Mouse (Mus musculus) liver, embryonic 16.5 days (tissue): ENCODE measurements at regions not wholly inside any gene's neighbourhood (a gene's known extent, or its start where the extent isn't known, plus 50 kb on each side); places are given as distances from the start of the nearest gene placed in this dataset.

Experiments used
- ATAC-seq: fragments of 200-750 bp; cut with Nextera tagmentation; 2 replicates; pipeline ENCODE4 v1.8.0; 2017; ENCODE audit warnings: low read depth, mild to moderate bottlenecking, moderate number of reproducible peaks, moderate library complexity
- H3K27ac ChIP-seq: fragments of 300-500 bp; sonication (generic); 2 replicates; pipeline ENCODE4 v1.5.1; 2014; ENCODE audit warnings: mild to moderate bottlenecking, low read length
- H3K27me3 ChIP-seq: fragments of 300-500 bp; sonication (generic); 2 replicates; pipeline ENCODE4 v1.6.1; 2014; ENCODE audit warnings: low read depth, low read length, mixed read lengths; ENCODE audit not compliant: control insufficient read depth, insufficient read depth
- H3K36me3 ChIP-seq: fragments of 300-500 bp; sonication (generic); 2 replicates; pipeline ENCODE4 v1.6.1; 2014; ENCODE audit warnings: mild to moderate bottlenecking; ENCODE audit not compliant: control insufficient read depth, insufficient read depth
- H3K4me1 ChIP-seq: fragments of 300-500 bp; sonication (generic); 2 replicates; pipeline ENCODE4 v1.6.1; 2014; ENCODE audit warnings: low read depth, low read length, mixed read lengths; ENCODE audit not compliant: control insufficient read depth
- H3K4me2 ChIP-seq: fragments of 300-500 bp; sonication (generic); 2 replicates; pipeline ENCODE4 v1.6.1; 2014; ENCODE audit warnings: low read depth, low read length, mixed read lengths
- H3K4me3 ChIP-seq: fragments of 300-500 bp; sonication (generic); 2 replicates; pipeline ENCODE4 v1.5.1; 2014; ENCODE audit warnings: low read depth, mild to moderate bottlenecking, low read length
- H3K9ac ChIP-seq: fragments of 300-500 bp; sonication (generic); 2 replicates; pipeline ENCODE4 v1.6.1; 2014; ENCODE audit warnings: low read depth, low read length
- H3K9me3 ChIP-seq: fragments of 300-500 bp; sonication (generic); replicated peaks from 2 replicates; pipeline ENCODE4 v1.6.1; 2016; ENCODE audit warnings: low read length; ENCODE audit not compliant: control insufficient read depth
- WGBS: fragments of 180-500 bp; shearing (Covaris S2); extraction: QIAGEN DNeasy Blood & Tissue Kit; methylation state at CpG from one replicate; pipeline ENCODE4 v1.1.7; 2014; ENCODE audit not compliant: insufficient replicate concordance; 5-methylcytosine and 5-hydroxymethylcytosine counted together

DNA sequence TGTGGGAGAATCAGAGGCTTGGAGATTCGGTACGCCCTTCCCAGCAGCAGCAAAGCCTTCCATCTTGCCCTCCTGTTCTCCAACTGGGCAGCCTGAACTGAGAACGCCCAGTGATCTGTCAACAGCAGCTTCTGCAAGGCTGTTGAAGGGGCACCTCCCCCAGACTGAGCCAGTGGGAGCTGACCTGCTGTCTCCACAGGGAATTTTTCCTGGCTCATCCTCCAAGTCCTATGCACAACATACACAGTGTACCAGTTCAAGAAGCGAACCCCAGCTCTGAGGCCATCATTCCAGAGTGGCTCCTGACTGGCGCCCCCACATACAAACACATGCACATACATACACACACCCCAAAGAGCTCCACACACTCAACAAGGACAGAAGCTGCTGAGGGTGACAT is 126.0 kb upstream of the Far2 start:
- Histone ChIP-seq H3K4me3 (no peak overlapping the region), H3K36me3 (no peaks in the 10 kb centered on the region), H3K4me2 (no peak overlapping the region), H3K9me3 (no peaks in the 10 kb centered on the region), H3K27ac (no peak overlapping the region), H3K9ac (no peak overlapping the region), H3K27me3 (no peaks in the 10 kb centered on the region), H3K4me1 (no peaks in the 10 kb centered on the region)
- ATAC-seq = no peak
- WGBS = 54% methylated on average over 5 of the region's 5 CpGs

GRCm38 (mm10) chr6:147922506-147922905 is 124.6 kb upstream of the Far2 start:
- no peaks in the 10 kb centered on the region for H3K36me3 ChIP-seq
- no peaks in the 10 kb centered on the region for H3K4me1 ChIP-seq
- 48% methylated on average over 5 of the region's 5 CpGs for WGBS
- no peaks in the 10 kb centered on the region for H3K9me3 ChIP-seq
- H3K4me2 ChIP-seq = no peak overlapping the region
- ATAC-seq = no peak
- no peak overlapping the region for H3K27ac ChIP-seq
- no peak overlapping the region for H3K4me3 ChIP-seq
- H3K27me3 ChIP-seq = no peaks in the 10 kb centered on the region
- H3K9ac ChIP-seq = no peak overlapping the region

DNA sequence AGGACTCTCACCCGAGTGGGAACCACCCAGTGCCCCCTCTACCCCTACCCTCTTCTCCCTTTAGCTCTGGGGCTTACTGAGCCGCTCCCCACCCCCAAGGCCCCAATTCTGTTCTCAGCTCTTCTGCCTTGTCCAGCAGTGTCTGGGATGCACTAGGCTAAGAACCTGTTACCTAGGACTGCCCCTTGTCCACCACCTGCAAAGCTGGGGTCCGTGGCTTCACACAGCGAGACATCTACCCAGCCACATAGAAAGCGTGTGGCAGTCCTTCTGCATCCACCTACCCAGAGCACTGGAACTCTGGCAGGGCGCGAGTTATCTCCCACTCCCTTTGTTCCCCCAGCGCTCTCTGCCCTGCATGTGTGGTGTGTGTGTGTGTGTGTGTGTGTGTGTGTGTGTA is 123.8 kb upstream of the Far2 start:
- no peak overlapping the region for H3K4me2 ChIP-seq
- no peak overlapping the region for H3K9ac ChIP-seq
- H3K9me3 ChIP-seq = no peaks in the 10 kb centered on the region
- no peaks in the 10 kb centered on the region for H3K27me3 ChIP-seq
- 67% methylated on average over 8 of the region's 8 CpGs for WGBS
- no peak overlapping the region for H3K27ac ChIP-seq
- no peak overlapping the region for H3K4me3 ChIP-seq
- no peaks in the 10 kb centered on the region for H3K4me1 ChIP-seq
- no peak for ATAC-seq
- no peaks in the 10 kb centered on the region for H3K36me3 ChIP-seq

DNA sequence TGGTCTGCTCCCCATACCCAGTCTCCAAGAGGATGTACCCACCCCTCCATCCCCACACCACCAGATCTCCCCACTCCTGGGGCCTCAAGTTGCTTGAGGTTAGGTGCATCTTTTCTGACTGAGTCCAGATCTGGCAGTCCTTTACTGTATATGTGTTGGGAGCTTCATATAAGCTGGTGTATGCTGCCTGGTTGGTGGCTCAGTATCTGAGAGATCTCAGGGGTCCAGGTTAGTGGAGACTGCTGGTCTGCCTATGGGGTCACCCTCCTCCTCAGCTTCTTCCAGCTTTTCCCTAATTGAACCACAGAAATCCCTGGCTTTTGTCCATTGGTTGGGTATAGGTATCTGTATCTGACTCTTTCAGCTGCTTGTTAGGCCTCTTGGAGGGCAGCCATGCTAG is 118.1 kb upstream of the Far2 start:
- Histone ChIP-seq H3K36me3 (no peaks in the 10 kb centered on the region), H3K27ac (no peak overlapping the region), H3K4me2 (no peak overlapping the region), H3K9me3 (no peaks in the 10 kb centered on the region), H3K4me1 (no peaks in the 10 kb centered on the region), H3K4me3 (no peak overlapping the region), H3K27me3 (no peaks in the 10 kb centered on the region), H3K9ac (no peak overlapping the region)
- ATAC-seq = no peak

DNA sequence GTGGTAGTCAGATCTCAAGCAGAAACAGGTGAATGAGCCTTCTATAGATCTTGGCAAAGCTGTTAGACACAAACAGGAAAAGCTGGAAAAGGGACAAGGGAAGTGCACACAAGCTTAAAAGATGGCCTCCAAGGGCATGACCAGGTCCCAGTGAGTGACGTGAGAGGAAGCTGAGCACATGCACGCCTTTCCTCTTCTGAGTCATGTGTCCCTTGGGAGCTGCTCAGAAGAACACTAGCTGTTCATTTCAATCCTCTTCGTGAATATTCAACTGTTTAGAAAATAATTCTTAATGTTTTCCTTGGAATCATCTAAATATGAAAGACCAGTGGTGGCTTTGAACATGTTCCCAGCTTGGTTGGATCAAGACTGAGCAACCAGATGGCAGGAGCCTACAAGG is 103.0 kb upstream of the Far2 start:
- 36% methylated on average over 3 of the region's 3 CpGs for WGBS
- H3K36me3 ChIP-seq = no peaks in the 10 kb centered on the region
- H3K27ac ChIP-seq = no peak overlapping the region
- no peaks in the 10 kb centered on the region for H3K9me3 ChIP-seq
- no peaks in the 10 kb centered on the region for H3K27me3 ChIP-seq
- no peak for ATAC-seq
- H3K4me3 ChIP-seq = no peak overlapping the region
- H3K4me2 ChIP-seq = no peak overlapping the region
- no peaks in the 10 kb centered on the region for H3K4me1 ChIP-seq
- no peak overlapping the region for H3K9ac ChIP-seq

- Histone ChIP-seq H3K27ac (no peak overlapping the region), H3K4me1 (no peaks in the 10 kb centered on the region), H3K36me3 (no peaks in the 10 kb centered on the region), H3K4me3 (no peak overlapping the region), H3K4me2 (no peak overlapping the region), H3K9me3 (no peaks in the 10 kb centered on the region), H3K9ac (no peak overlapping the region), H3K27me3 (no peaks in the 10 kb centered on the region)
- WGBS = 58% methylated on average over 4 of the region's 4 CpGs
- no peak for ATAC-seq
Measured at GRCm38 (mm10) chr6:147944940-147945676, 102.0 kb upstream of the Far2 start.

DNA sequence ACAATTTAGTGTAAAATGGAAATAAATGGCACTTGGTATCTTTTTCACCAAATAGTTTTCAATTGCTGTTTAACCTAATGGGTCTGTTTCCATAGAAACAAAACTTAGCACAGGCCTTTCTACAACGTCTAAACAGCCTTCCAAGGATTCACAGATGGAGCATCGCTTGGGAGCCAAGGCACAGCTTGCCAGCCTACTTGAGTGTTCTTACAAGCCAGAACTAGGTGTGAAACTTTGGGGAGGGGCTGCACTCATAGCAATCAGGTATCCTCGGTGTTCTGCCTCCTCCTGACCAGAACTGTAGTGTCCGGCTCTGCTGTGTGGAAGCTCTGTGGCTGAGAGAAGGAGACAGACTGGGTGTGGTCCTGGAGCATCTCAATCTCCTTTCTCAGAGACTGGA is 99.1 kb upstream of the Far2 start:
- H3K4me3 ChIP-seq = no peak overlapping the region
- no peak for ATAC-seq
- no peaks in the 10 kb centered on the region for H3K27me3 ChIP-seq
- no peaks in the 10 kb centered on the region for H3K9me3 ChIP-seq
- H3K4me2 ChIP-seq = no peak overlapping the region
- no peak overlapping the region for H3K27ac ChIP-seq
- H3K36me3 ChIP-seq = no peaks in the 10 kb centered on the region
- no peaks in the 10 kb centered on the region for H3K4me1 ChIP-seq
- 62% methylated on average over 4 of the region's 4 CpGs for WGBS
- H3K9ac ChIP-seq = no peak overlapping the region

GRCm38 (mm10) chr6:147951642-147952041 is 95.4 kb upstream of the Far2 start:
- no peak overlapping the region for H3K4me2 ChIP-seq
- no peaks in the 10 kb centered on the region for H3K27me3 ChIP-seq
- no peak overlapping the region for H3K27ac ChIP-seq
- H3K36me3 ChIP-seq = no peaks in the 10 kb centered on the region
- ATAC-seq = no peak
- H3K9ac ChIP-seq = no peak overlapping the region
- no peaks in the 10 kb centered on the region; the same call in 1 of the 2 replicates for H3K4me1 ChIP-seq
- no peaks in the 10 kb centered on the region for H3K9me3 ChIP-seq
- H3K4me3 ChIP-seq = no peak overlapping the region

GRCm38 (mm10) chr6:147953058-147953679 is 93.9 kb upstream of the Far2 start:
- Histone ChIP-seq H3K9me3 (no peaks in the 10 kb centered on the region), H3K4me1 (no peaks in the 10 kb centered on the region; the same call in 1 of the 2 replicates), H3K36me3 (no peaks in the 10 kb centered on the region), H3K27me3 (no peaks in the 10 kb centered on the region), H3K4me3 (no peak overlapping the region), H3K27ac (no peak overlapping the region), H3K9ac (no peak overlapping the region), H3K4me2 (no peak overlapping the region)
- WGBS = 40% methylated on average over 5 of the region's 5 CpGs
- ATAC-seq = no peak
